Mouse (Mus musculus) brain, embryonic 18.5 days (tissue): ENCODE measurements around the gene Ror1.

Experiments used
- DNase-seq: peaks from one replicate; pipeline ENCODE4 v3.0.0-alpha.2; 2012; ENCODE audit warnings: low read depth, low spot score

Ror1 gene

DNA sequence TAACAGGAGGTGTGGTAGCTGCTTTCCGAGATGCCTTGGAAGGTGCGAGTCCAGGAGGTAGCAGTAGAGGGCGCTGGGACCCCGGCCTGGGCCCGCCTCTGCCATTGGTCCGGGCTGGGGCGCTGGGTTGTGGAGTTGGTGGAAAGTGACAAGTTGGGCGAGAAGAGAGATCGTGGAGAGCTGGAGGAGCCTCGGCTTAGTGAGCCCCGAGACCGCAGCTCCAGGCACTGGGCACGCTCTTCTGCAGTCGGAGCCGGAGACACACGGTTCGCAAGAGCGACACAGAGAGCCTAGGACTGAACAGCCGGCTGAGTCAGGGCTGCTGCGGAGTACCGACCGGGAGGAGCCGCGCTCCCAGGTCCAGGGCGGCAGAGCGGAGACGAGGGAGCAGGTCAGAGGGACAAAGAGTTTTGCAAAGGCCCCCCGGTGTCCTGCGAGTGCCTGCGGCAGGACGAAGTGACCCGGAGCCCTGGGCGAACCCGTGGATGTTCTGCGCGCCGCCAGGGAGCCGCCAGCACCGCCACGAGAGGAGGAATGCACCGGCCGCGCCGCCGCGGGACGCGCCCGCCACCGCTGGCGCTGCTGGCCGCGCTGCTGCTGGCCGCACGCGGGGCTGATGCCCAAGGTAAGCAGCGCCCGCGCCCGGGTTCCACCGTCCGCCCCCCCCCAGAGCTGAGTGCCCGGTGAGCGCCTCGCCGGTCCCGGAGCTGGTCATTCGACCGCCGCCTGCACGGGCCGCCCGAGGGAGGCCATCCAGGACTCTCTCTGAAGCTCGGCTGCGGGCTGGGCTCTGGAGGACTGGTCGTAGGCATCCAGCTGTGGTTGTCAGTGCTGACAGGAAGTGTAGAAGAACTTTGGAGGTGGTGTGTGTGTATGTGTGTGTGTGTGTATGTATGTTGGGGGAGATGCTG is at the start of gene Ror1:
Gene Ror1, plus strand, starts transcription at position 107 of the 911 bp plus-strand sequence.
- peak; percentile 40 for DNase-seq

DNA sequence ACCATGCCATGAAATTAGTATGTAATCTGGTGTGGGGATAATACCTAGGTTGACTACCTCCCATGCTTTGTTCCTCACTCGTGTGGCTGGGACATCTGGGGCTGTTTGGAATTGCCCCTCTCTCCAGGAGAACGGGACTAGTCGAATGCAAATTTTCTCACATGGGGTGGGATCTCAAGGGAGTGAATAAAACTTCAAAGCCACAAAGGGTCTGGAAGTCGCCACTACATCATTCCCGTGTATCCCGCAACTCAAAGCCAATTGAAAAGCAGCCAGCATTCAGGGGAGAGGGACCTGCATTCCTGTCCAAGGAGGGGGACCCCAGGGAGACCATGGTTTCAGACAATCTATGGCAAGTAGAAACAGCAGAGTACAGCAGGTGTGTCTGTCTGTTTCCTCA is 48.5 kb upstream of the Ror1 start:
- no peak for DNase-seq

DNA sequence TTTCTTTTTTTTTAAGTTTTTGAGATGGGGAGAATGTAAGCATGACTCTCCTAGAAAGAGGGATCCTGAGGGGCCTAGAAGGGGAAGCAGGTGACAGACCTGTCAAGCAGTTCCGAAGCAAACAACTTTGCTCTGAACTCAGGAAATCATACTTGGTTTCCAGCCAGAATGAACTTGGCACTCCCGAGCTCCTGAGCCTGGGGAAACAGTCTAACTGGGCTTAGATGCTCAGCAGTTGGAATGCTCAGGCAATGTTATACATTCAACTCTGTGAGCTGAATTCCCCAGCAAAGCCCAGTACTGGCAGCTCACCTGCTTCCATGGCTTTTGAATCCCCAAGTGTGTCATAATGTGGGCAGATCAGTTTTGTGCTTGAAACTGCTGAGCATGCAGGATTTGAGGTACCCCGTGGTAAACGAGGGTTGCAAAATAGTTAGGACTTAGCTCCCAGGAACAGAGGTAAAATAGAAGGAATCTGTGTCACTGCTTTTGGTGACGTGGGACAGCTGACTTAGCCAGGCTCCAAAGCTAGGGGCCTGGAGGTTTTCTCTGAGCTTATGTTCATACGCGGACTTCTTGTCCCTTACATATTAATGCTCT is 47.1 kb upstream of the Ror1 start:
- no peak for DNase-seq

DNA sequence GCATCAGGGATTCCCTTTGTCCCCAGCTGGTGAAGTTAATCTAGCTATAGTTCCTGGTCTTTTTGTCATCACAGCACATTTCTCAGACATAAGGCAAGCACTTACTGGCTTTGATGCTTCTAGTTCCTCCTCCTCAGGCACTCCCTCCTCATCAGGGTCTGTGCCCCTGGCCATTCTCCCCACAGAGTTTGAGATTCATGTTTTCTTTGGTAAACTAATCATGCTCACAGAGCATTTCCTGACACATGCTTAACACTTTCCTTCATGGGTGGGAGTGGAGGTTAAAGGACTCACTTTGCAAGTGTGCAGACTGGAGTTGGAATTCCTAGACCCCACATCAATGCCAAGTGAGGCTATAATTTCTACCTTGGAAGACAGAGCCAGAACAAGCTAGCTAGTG is 43.8 kb upstream of the Ror1 start:
- no peak for DNase-seq

DNA sequence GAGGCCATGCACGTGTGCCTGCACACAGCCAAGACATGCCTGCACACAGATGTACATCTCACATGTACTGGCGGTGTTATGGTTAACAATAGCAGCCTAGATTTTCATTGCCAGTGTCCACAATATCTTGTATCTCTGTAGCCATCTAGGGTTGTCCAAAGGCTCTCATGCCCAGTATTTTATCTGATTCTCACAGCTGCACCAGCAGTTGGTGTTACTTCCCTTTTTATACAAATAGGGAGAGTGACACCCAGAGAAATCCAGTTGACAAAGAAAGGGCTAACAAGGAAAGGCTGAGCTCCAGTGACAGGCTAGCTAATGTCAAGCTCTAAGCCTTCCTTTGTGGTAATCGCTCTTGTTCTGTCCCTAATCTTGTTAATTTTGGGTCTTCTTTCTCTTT is 43.3 kb upstream of the Ror1 start:
- DNase-seq: no peak

DNA sequence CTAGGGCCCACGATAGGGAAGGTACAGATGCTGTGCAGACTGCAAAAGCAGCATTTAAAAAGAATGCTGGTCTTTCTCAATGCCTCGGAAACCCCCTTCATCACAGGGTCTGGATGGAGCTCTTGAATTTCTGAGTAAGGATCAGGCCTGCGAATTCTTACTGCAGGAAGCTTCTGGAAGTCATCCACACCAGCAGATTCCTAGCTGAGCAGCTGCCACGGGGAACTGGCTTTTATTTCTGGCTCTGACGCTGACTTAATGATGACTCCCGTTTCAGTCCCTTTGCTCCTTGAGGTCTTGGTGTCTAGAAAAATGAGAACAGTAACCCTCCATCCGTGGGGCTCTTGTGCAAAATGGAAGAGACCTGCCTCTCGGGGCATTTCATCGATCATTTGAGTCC is 39.5 kb upstream of the Ror1 start:
- DNase-seq: no peak

DNA sequence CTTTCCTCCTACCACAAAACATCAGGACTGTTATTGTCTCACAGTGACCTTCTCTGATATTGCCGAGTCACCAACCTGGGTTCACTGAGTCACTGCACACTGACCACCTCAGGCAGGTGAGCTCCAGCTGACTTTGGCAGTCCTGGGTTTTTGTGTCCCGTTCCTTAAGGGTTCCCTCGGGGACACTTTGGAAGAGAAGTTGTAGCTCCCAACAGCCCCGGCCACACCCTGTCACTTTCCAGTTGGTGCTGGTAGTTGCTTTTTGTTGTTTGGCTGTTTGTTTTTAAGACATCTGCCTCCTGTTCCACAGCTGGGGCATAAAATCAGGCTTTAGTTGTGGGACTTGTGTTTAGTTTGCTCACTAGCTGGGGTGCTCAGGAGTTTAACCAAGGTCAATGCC is 39.1 kb upstream of the Ror1 start:
- no peak for DNase-seq

DNA sequence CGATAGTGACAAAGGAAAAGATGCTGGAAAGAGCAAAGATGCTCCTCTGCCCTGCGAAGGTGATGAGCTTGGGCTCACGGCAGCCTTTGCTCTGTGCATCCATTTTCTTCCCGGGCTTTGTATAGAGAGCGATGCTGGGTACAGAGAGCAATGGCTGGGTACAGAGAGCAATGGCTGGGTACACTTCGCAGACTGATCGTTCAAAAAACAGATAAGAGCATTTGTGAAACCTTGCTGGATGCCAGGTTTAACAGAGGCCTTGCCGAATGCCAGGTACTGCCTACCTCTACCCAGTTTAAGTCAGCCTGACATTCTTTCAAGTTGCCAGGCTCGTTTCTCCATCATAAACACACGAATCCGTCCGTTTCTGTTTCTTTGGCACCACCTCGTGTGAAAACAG is 38.2 kb upstream of the Ror1 start:
- no peak for DNase-seq

DNA sequence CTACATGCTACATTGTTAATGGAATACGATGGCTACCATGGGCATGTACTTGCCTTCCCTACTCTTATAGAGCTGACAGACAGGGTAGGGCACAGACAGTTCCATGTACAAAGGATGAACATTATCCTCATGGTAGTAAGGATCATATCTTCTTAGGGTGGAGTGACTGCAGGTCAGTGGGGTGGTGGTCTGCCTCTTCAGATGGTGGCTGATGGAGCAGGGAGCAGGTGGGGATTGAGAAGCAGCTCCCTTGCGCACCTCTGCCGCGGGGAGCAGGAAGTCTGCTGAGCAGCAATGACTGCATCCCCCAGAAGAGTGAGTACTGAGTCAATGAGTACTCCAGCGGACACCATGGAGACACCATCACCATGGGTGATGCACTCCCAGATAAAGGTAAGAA is 37.0 kb upstream of the Ror1 start:
- no peak for DNase-seq

DNA sequence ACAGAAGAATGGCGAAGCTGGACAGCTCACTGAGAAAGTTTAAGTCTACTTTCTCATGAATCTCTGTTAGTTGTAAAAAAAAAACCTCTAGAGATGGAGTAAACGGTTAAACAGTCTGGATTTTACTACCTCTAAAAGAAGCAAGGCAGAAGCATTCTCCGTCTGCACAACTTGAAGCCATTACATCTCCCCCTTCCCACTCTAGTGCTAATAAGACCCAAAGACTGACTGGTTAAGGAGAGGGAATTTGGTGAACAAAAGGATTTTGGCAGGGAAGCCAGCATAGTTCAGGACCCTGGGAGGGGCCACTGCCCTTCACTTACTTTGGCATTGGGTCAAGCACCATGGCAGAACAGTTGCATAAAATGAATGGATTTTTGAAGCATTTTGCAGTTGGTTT is 35.8 kb upstream of the Ror1 start:
- DNase-seq: no peak

DNA sequence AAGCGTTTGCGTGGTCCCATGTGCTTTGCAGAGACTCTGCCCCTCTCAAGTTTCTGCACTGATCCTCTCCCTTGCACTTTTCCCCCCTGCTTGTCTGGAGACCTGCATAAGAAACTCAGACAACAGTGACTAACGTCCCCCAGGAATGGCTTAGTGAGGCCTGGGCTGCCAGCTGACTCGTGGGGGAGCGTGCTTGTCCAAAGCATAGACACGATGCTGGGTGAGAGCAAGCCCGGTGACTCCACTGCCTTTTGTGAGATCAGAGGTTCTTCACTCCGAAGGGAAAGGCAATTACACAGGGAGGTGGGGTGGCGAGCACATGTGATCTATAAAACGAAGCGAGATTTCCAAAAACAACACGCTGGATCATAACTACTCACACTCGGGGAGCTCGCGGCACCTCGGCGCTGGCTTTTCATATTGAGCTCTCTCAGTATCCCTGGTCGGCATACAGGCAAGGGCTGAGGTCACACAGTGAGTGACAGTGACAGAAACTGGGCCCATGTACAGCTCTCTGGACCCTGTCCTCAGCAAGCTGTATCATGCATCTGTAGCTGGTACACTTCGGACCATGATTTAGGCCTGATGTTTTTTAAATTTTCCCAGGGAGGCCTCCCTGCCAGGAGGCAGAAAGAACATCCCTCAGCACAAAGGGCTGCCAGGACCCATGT is 34.1 kb upstream of the Ror1 start:
- DNase-seq: no peak

DNA sequence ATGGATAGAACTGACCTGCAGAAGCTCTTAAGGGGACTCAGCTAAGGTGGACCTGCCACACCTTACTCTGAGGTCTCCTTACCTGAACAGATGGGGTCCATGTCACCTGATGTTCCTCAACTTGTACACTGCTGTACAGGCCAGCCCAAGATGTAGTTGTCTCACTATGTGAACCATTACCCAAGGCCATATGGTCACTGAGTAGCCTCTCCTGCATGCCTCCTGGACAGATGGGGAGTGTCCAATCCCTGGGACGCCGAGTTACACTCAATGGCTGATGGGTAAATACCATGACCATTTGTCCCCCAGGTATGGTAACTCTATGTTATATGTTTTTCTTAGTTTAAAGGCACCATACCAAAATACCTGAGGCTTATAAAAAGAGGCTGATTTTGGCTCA is 29.9 kb upstream of the Ror1 start:
- no peak for DNase-seq

DNA sequence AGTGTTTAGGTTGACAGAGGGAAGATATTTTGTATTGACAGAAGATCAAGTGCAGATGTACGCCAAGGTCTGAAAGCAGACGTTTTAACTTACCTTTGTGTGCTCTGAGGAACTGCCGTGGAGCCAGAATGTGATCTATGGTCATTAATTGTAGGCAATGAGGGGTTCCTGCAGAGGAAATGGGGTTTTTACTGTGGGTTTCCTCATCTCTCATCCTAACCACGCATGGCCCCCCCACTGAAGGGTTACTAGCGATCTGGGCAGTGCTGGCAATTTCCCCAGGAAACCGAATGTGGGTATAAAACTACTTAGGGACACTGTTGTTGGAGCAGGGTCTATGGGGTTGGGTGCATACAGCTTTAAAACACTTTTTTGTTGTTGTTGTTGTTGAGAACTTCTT is 25.5 kb upstream of the Ror1 start:
- no peak for DNase-seq

DNA sequence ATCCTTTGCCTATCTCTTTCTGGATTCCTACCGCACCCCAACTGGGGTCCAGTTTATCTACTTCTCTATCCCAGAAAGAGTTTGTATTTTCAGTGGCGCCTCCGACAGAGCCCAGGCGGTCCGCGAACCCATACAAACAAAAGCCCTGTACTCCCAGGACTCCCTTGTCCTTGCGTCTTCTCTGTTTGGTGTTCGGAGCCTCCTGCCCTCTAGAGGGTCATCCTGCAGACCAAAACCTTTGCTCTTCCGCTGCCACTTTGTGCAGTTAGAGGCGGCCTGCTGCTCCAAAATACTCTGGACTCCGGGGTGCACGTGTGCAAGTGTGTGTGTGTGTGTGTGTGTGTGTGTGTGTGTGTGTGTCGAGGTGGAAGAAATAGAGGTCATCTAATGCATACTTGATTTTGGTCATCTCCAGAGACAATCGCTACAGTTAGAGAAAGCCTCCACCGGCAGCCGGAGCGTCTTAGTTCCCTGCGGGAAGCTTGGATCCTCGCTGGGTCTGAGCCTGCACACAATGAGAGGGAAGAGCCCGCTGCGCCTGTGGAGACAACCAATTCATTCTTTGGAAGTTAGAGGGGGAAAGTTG is 1.1 kb downstream of the Ror1 start:
- no peak for DNase-seq

DNA sequence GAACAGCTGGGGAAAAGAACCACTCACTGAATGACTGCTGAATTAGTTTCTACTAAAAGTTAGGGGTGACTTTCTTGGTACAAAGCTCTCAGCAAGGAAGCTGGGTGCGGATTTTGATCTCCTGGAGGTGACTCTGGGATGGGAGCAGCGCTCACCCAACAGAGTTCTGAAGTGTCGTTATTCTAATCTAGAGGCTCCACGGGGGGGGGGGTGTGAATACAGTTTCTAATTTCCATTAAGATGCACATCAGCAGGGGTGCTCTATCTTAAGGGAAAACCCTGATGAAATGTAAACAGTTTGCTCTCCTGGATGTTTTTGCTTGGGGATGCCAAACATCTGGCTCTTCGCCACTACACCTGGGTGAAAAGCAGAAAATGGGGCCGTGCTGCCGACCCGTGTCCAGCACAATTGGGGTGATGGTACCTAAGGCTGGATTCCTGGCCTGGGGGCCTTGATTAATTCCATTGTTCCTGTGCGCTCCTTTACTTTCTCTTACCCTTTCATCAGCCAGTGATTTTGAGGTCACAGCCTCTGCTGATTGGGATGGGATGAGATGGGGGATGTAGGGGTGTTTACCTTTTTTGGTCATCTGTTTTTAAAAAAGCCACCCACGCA is 1.9 kb downstream of the Ror1 start:
- DNase-seq: no peak

DNA sequence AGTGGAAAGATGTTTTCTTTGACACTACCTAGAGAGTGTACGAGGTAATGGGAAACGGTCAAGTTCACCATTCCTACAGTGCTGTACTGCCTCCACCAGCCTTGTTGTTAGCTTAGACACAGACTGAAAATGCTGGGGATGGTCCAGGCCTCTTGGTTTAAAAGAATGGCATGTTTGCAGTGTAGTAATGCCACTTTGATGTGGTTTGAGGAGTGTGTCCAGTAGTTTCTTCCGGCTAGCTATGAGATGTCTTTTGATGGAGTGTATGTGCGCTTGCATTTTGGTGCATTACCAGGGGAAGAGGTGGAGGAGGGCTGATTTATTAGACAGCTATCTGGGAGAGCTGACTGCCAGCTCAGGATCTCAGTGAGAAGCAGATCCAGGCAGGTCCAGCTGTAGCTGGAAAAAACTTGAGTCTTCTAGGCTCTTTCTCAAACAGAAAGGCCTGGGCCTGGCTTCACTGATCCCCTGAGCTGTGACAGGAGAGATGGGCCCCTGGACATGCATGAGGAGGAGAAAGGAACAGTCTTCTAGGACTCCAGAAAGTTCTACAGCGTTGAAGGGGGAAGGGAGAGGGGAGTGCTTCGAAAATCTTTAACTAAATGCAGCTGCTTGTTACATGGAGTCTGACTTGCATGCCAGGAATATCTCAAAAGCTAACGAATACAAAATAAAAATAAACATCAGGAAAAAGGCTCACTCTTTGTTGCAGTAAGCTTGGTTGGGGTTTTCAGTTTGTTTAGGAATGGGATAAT is 5.7 kb downstream of the Ror1 start:
- no peak for DNase-seq

DNA sequence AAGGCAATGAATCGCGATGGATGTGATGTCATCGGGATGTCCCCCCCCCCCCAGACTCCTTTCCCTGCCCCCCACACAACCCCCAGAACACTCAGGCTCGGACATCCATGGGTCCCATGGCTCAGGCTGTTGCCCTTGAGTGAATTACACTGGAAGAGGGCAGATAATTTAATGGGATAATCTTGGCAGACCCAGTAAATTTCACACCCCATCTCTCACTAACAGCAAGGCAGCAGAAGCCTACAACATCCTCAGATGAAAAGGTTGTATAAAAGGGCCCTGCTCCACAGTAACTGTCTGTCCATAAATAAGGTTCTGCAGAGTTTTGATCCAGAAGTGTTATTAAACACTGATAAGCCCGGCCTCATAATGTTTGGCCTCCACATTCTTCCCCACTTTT is 6.3 kb downstream of the Ror1 start:
- DNase-seq: no peak

DNA sequence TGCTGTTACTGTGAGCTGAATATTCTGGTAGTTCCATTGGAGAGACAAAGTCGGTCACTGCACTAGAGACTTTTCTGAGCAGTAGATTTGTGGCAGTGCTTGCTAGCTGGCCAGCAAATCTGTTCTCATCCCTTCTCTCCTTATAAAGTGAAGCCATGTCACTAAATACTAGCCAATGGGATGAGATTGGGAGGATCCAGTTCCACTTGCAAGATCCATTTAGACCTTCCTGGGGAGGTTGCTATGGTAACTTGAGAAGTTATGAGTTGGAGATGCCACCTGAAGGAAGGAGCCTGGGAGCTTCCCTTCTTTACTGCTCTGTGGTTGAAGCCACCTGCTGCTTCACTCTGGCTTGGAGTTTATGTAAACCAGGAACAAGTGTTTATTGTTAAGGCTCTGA is 8.7 kb downstream of the Ror1 start:
- no peak for DNase-seq

DNA sequence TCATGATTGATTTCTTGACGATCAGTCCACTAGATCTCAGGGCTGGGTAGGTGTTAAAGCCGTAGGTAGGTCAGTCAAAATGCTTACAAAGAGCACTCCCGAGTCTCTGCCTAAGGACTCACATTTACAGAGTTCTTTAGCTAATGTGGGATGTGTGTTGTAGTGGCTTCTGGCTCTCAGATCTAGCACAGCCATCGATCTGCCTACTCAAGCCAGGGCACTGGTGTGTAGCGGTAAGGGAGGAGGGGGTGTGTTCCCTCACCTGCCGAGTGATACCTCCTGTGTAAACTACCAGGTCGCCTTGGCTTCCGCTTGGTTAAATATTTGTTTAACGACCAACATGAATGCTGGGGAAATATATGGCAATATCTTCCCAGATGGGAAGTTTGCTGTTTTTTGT is 12.0 kb downstream of the Ror1 start:
- DNase-seq: no peak

DNA sequence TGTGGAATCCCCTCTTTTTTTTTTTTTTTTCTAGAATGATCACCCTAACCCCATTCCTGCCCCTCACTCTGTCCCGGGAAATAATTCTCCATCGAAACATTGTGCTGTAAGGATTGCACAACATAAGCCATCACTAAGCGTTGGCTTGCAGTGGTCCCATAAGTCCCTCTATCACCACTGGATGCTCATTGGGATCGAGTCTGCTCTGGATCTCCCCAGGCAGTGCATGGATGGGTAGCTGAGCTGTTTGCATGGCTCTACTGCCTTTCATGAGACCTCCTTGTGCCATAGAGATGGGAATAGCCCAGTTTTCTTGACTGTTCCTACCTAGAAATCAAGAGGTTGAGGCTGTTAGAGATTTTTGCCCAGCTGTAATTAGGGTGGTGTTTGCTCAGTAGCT is 13.0 kb downstream of the Ror1 start:
- DNase-seq: no peak

DNA sequence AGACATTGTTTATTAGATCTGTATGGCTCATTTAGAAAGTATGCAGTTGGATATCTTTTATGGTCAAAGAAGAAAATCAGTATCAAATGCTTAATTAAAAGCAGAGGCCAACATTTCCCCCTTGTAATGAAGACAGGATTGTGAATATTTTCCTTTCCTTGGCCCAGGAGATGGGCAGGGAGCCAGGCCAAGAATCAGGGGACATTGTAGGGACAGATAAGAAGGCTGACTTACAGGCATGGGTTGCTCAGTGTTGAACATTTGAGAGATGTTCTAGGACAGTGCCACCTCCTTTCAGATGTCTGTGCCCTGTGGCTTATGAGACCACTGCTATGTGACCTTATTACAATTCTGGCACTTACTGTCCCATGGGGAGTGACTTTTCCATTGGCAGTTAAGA is 18.6 kb downstream of the Ror1 start:
- no peak for DNase-seq
